Mouse (Mus musculus): Measurements from ENCODE around the gene Ifrd2. TPM values are rescaled to one million over a fixed set of nuclear protein-coding genes. Genes with fewer than 3 reads are reported as not detected.

Ifrd2 gene
- total RNA-seq, 1 experiment: 66.6 TPM

GRCm38 (mm10) chr9:107635279-107636028 is 48.0 kb downstream of the Ifrd2 start, which contains the start of gene Gnai2:
Gnai2 (minus strand) TSS chr9:107635367.
- Histone ChIP-seq H3K9ac (ENCODE audit: insufficient read depth, low read depth, low read length, poor library complexity, severe bottlenecking) (peak within 1 kb of the TSS; percentile 91), H3K4me1 (ENCODE audit: control insufficient read depth in 2 of 2, insufficient read depth in 2 of 2, low read length in 2 of 2, poor library complexity in 1 of 2) (peaks cover 4 to 18% of the 10 kb centered on the region in 2 experiments; a peak in 3 of 4 replicates), H3K4me3 (ENCODE audit: insufficient read depth in 1 of 2, low read depth in 1 of 2, low read length in 2 of 2, poor library complexity in 1 of 2, severe bottlenecking in 1 of 2) (peak within 1 kb of the TSS; percentile 92 to 97), H3K36me3 (ENCODE audit: control insufficient read depth, insufficient read depth, low read length, poor library complexity, severe bottlenecking) (peaks cover 1% of the 10 kb centered on the region; the same call in 1 of the 2 replicates), H3K27ac (ENCODE audit: insufficient read depth, low read depth, low read length, poor library complexity, severe bottlenecking) (no peak within 1 kb of the TSS), H3K9me3 (ENCODE audit: control insufficient read depth, insufficient read depth, low read depth, low read length) (no peaks in the 10 kb centered on the region)
- DNase-seq (ENCODE audit: low read depth, low spot score): peak; percentile 98
- in situ Hi-C loops (cut with MboI; ENCODE audit: low sequenced_read_pairs in 2 of 2, unreplicated experiment in 2 of 2): no loop called here
- TF ChIP-seq HCFC1 (IDR thresholded peaks at IDR 0.05; ENCODE audit: borderline replicate concordance, insufficient read depth, low read length) (no peak), ZNF384 (IDR thresholded peaks at IDR 0.05; ENCODE audit: low read depth, low read length) (no peak), CHD2 (IDR thresholded peaks at IDR 0.05; ENCODE audit: low read depth, low read length) (no peak), ZC3H11A (IDR thresholded peaks at IDR 0.05; ENCODE audit: borderline replicate concordance, low read depth, low read length) (no peak), MAFK (IDR thresholded peaks at IDR 0.05; ENCODE audit: insufficient read depth, low read depth, low read length) (no peak)

GRCm38 (mm10) chr9:107637070-107637469 is 49.6 kb downstream of the Ifrd2 start:
- in situ Hi-C loops (cut with MboI; ENCODE audit: low sequenced_read_pairs in 2 of 2, unreplicated experiment in 2 of 2): no loop called here
- Histone ChIP-seq H3K9ac (ENCODE audit: insufficient read depth, low read depth, low read length, poor library complexity, severe bottlenecking) (no peak overlapping the region), H3K4me3 (ENCODE audit: insufficient read depth in 1 of 2, low read depth in 1 of 2, low read length in 2 of 2, poor library complexity in 1 of 2, severe bottlenecking in 1 of 2) (no peak overlapping the region), H3K4me1 (ENCODE audit: control insufficient read depth in 2 of 2, insufficient read depth in 2 of 2, low read length in 2 of 2, poor library complexity in 1 of 2) (peaks cover 10 to 16% of the 10 kb centered on the region in 2 experiments), H3K27ac (ENCODE audit: insufficient read depth, low read depth, low read length, poor library complexity, severe bottlenecking) (no peak overlapping the region), H3K9me3 (ENCODE audit: control insufficient read depth, insufficient read depth, low read depth, low read length) (no peaks in the 10 kb centered on the region), H3K36me3 (ENCODE audit: control insufficient read depth, insufficient read depth, low read length, poor library complexity, severe bottlenecking) (peaks cover 1% of the 10 kb centered on the region; the same call in 1 of the 2 replicates)
- DNase-seq (ENCODE audit: low read depth, low spot score): no peak
- TF ChIP-seq ZC3H11A (IDR thresholded peaks at IDR 0.05; ENCODE audit: borderline replicate concordance, low read depth, low read length) (no peak), MAFK (IDR thresholded peaks at IDR 0.05; ENCODE audit: insufficient read depth, low read depth, low read length) (no peak), HCFC1 (IDR thresholded peaks at IDR 0.05; ENCODE audit: borderline replicate concordance, insufficient read depth, low read length) (no peak), CHD2 (IDR thresholded peaks at IDR 0.05; ENCODE audit: low read depth, low read length) (no peak), ZNF384 (IDR thresholded peaks at IDR 0.05; ENCODE audit: low read depth, low read length) (no peak)

GRCm38 (mm10) chr9:107640257-107640772 is 52.9 kb downstream of the Ifrd2 start:
- no peak overlapping the region; the same call in 1 of the 2 replicates for H3K9ac ChIP-seq (ENCODE audit: insufficient read depth, low read depth, low read length, poor library complexity, severe bottlenecking)
- H3K36me3 ChIP-seq (ENCODE audit: control insufficient read depth, insufficient read depth, low read length, poor library complexity, severe bottlenecking): no peaks in the 10 kb centered on the region
- TF ChIP-seq ZC3H11A (IDR thresholded peaks at IDR 0.05; ENCODE audit: borderline replicate concordance, low read depth, low read length) (no peak), ZNF384 (IDR thresholded peaks at IDR 0.05; ENCODE audit: low read depth, low read length) (no peak), HCFC1 (IDR thresholded peaks at IDR 0.05; ENCODE audit: borderline replicate concordance, insufficient read depth, low read length) (no peak), MAFK (IDR thresholded peaks at IDR 0.05; ENCODE audit: insufficient read depth, low read depth, low read length) (no peak), CHD2 (IDR thresholded peaks at IDR 0.05; ENCODE audit: low read depth, low read length) (no peak)
- no peak for DNase-seq (ENCODE audit: low read depth, low spot score)
- H3K9me3 ChIP-seq (ENCODE audit: control insufficient read depth, insufficient read depth, low read depth, low read length): no peaks in the 10 kb centered on the region
- H3K27ac ChIP-seq (ENCODE audit: insufficient read depth, low read depth, low read length, poor library complexity, severe bottlenecking): no peak overlapping the region
- peaks cover 9 to 12% of the 10 kb centered on the region in 2 experiments; a peak in 3 of 4 replicates for H3K4me1 ChIP-seq (ENCODE audit: control insufficient read depth in 2 of 2, insufficient read depth in 2 of 2, low read length in 2 of 2, poor library complexity in 1 of 2)
- in situ Hi-C loops (cut with MboI; ENCODE audit: low sequenced_read_pairs in 2 of 2, unreplicated experiment in 2 of 2): no loop called here
- no peak overlapping the region for H3K4me3 ChIP-seq (ENCODE audit: insufficient read depth in 1 of 2, low read depth in 1 of 2, low read length in 2 of 2, poor library complexity in 1 of 2, severe bottlenecking in 1 of 2)

- TF ChIP-seq HCFC1 (IDR thresholded peaks at IDR 0.05; ENCODE audit: borderline replicate concordance, insufficient read depth, low read length) (no peak), CHD2 (IDR thresholded peaks at IDR 0.05; ENCODE audit: low read depth, low read length) (no peak), ZC3H11A (IDR thresholded peaks at IDR 0.05; ENCODE audit: borderline replicate concordance, low read depth, low read length) (no peak), ZNF384 (IDR thresholded peaks at IDR 0.05; ENCODE audit: low read depth, low read length) (no peak), MAFK (IDR thresholded peaks at IDR 0.05; ENCODE audit: insufficient read depth, low read depth, low read length) (no peak)
- in situ Hi-C loops (cut with MboI; ENCODE audit: low sequenced_read_pairs in 2 of 2, unreplicated experiment in 2 of 2): no loop called here
- no peaks in the 10 kb centered on the region for H3K36me3 ChIP-seq (ENCODE audit: control insufficient read depth, insufficient read depth, low read length, poor library complexity, severe bottlenecking)
- no peak overlapping the region for H3K4me3 ChIP-seq (ENCODE audit: insufficient read depth in 1 of 2, low read depth in 1 of 2, low read length in 2 of 2, poor library complexity in 1 of 2, severe bottlenecking in 1 of 2)
- no peak overlapping the region for H3K9ac ChIP-seq (ENCODE audit: insufficient read depth, low read depth, low read length, poor library complexity, severe bottlenecking)
- no peak for DNase-seq (ENCODE audit: low read depth, low spot score)
- H3K9me3 ChIP-seq (ENCODE audit: control insufficient read depth, insufficient read depth, low read depth, low read length): no peaks in the 10 kb centered on the region
- H3K4me1 ChIP-seq (ENCODE audit: control insufficient read depth in 2 of 2, insufficient read depth in 2 of 2, low read length in 2 of 2, poor library complexity in 1 of 2): peaks cover 9 to 11% of the 10 kb centered on the region in 2 experiments; a peak in 3 of 4 replicates
- no peak overlapping the region for H3K27ac ChIP-seq (ENCODE audit: insufficient read depth, low read depth, low read length, poor library complexity, severe bottlenecking)
Observed at GRCm38 (mm10) chr9:107641666-107642065, 54.2 kb downstream of the Ifrd2 start.

Other genes with a start within 250 kb of the Ifrd2 start
- gene Hemk1, start 249.3 kb upstream of the Ifrd2 start, total RNA-seq (2012; rRNA removed): 29.1 and 41.3 TPM in 2 replicates
- 0.45 and 0.95 TPM in 2 replicates for gene 6430571L13Rik, start 247.0 kb upstream of the Ifrd2 start, total RNA-seq (2012; rRNA removed)
- 0.85 and 2.4 TPM in 2 replicates for gene Cacna2d2, start 188.0 kb upstream of the Ifrd2 start, total RNA-seq (2012; rRNA removed)
- 42.3 and 64.3 TPM in 2 replicates for gene Tmem115, start 53.7 kb upstream of the Ifrd2 start, total RNA-seq (2012; rRNA removed)
- gene Cyb561d2, start 45.4 kb upstream of the Ifrd2 start, total RNA-seq (2012; rRNA removed): 25.3 and 35.2 TPM in 2 replicates
- 21.2 and 30.5 TPM in 2 replicates for gene Nprl2, start 45.4 kb upstream of the Ifrd2 start, total RNA-seq (2012; rRNA removed)
- gene Zmynd10, start 40.3 kb upstream of the Ifrd2 start, total RNA-seq (2012; rRNA removed): 0.37 and 0.49 TPM in 2 replicates
- gene Rassf1, start 36.1 kb upstream of the Ifrd2 start, total RNA-seq (2012; rRNA removed): 25.5 and 41.4 TPM in 2 replicates
- 14.0 and 14.2 TPM in 2 replicates for gene Tusc2, start 24.4 kb upstream of the Ifrd2 start, total RNA-seq (2012; rRNA removed)
- 68.1 and 117 TPM in 2 replicates for gene Hyal2, start 19.7 kb upstream of the Ifrd2 start, total RNA-seq (2012; rRNA removed)
- 11.8 and 19.2 TPM in 2 replicates for gene Hyal1, start 10.7 kb upstream of the Ifrd2 start, total RNA-seq (2012; rRNA removed)
- 7.3 and 13.3 TPM in 2 replicates for gene Naa80, start 8.8 kb upstream of the Ifrd2 start, total RNA-seq (2012; rRNA removed)
- gene Hyal3, start 6.8 kb upstream of the Ifrd2 start, total RNA-seq (2012; rRNA removed): 0.54 and 1.2 TPM in 2 replicates
- gene Sema3b, start 21.6 kb downstream of the Ifrd2 start, total RNA-seq (2012; rRNA removed): 7.4 and 7.6 TPM in 2 replicates
- 178 and 232 TPM in 2 replicates for gene Gnai2, start 47.7 kb downstream of the Ifrd2 start, total RNA-seq (2012; rRNA removed)
- gene Slc38a3, start 81.9 kb downstream of the Ifrd2 start, total RNA-seq (2012; rRNA removed): 2.9 and 8.9 TPM in 2 replicates
- gene Gnat1, start 92.1 kb downstream of the Ifrd2 start, total RNA-seq (2012; rRNA removed): 1.2 and 1.8 TPM in 2 replicates
- gene Sema3f, start 122.8 kb downstream of the Ifrd2 start, total RNA-seq (2012; rRNA removed): 11.5 and 11.6 TPM in 2 replicates
- 97.7 and 116 TPM in 2 replicates for gene Rbm5, start 183.4 kb downstream of the Ifrd2 start, total RNA-seq (2012; rRNA removed)

Measured in ES-E14 (cell line).